Mouse (Mus musculus) liver, embryonic 12.5 days (tissue): ENCODE measurements around the gene Sugct. TPM values are rescaled to one million over a fixed set of nuclear protein-coding genes. Genes with fewer than 3 reads are reported as not detected.
A peak's percentile ranks its signal among the peaks of the same experiment; 100 is the strongest.

Experiments used
- ATAC-seq: fragments of 200-750 bp; cut with Nextera tagmentation; 2 replicates; pipeline ENCODE4 v1.8.0; 2017; ENCODE audit warnings: moderate number of reproducible peaks, mild to moderate bottlenecking, moderate library complexity
- H3K27ac ChIP-seq: fragments of 300-500 bp; sonication (generic); 2 replicates; pipeline ENCODE4 v1.5.1; 2016; ENCODE audit warnings: mild to moderate bottlenecking
- H3K27me3 ChIP-seq: fragments of 300-500 bp; sonication (generic); replicated peaks from 2 replicates; pipeline ENCODE4 v1.6.1; 2016; ENCODE audit warnings: mild to moderate bottlenecking, moderate library complexity
- H3K36me3 ChIP-seq: fragments of 300-500 bp; sonication (generic); 2 replicates; pipeline ENCODE4 v1.6.1; 2016; ENCODE audit warnings: mild to moderate bottlenecking, moderate library complexity
- H3K4me1 ChIP-seq: fragments of 300-500 bp; sonication (generic); 2 replicates; pipeline ENCODE4 v1.6.1; 2016
- H3K4me2 ChIP-seq: fragments of 300-500 bp; sonication (generic); 2 replicates; pipeline ENCODE4 v1.6.1; 2016; ENCODE audit warnings: mild to moderate bottlenecking, moderate library complexity
- H3K4me3 ChIP-seq: fragments of 300-500 bp; sonication (generic); 2 replicates; pipeline ENCODE4 v1.5.1; 2016; ENCODE audit warnings: mild to moderate bottlenecking, moderate library complexity
- H3K9ac ChIP-seq: fragments of 300-500 bp; sonication (generic); 2 replicates; pipeline ENCODE4 v1.6.1; 2016; ENCODE audit warnings: mild to moderate bottlenecking, moderate library complexity
- H3K9me3 ChIP-seq: fragments of 300-500 bp; sonication (generic); replicated peaks from 2 replicates; pipeline ENCODE4 v1.6.1; 2016; ENCODE audit warnings: mild to moderate bottlenecking, moderate library complexity
- WGBS: fragments of 180-500 bp; shearing (Covaris S2); methylation state at CpG from one replicate; pipeline ENCODE4 v1.1.7; 2016; ENCODE audit not compliant: insufficient replicate concordance; 5-methylcytosine and 5-hydroxymethylcytosine counted together
- polyA plus RNA-seq: library from polyadenylated mRNA; unstranded; fragments of >200 nt; fragmentation: Nextera tagmentation; extraction: Ambion mirVana; gene quantifications from 2 replicates; pipeline ENCODE4 v1.2.1, GENCODE M21; 2016

Gene Sugct
- polyA plus RNA-seq, 1 experiment from 2014 or later = 3.3 TPM

- Histone ChIP-seq H3K4me3 (peak overlapping the region; percentile 88), H3K36me3 (peaks cover 4% of the 10 kb centered on the region; the same call in 1 of the 2 replicates), H3K27me3 (no peaks in the 10 kb centered on the region), H3K4me1 (peaks cover 18% of the 10 kb centered on the region), H3K9me3 (no peaks in the 10 kb centered on the region), H3K4me2 (peak overlapping the region; percentile 88), H3K27ac (no peak overlapping the region), H3K9ac (peak overlapping the region; percentile 83)
- 58% methylated on average over 5 of the region's 5 CpGs for WGBS
- ATAC-seq = no peak
Measured at GRCm38 (mm10) chr13:17693816-17694215, 1.5 kb downstream of the Sugct start.

GRCm38 (mm10) chr13:17691436-17691835, 3.9 kb downstream of the Sugct start:
- Histone ChIP-seq H3K9ac (no peak overlapping the region), H3K9me3 (no peaks in the 10 kb centered on the region), H3K36me3 (no peaks in the 10 kb centered on the region), H3K4me3 (no peak overlapping the region), H3K27ac (no peak overlapping the region), H3K4me1 (peaks cover 9% of the 10 kb centered on the region), H3K4me2 (no peak overlapping the region), H3K27me3 (no peaks in the 10 kb centered on the region)
- no peak for ATAC-seq
- 42% methylated on average over 1 of the region's 1 CpGs for WGBS

- no peaks in the 10 kb centered on the region for H3K27me3 ChIP-seq
- no peak overlapping the region for H3K4me2 ChIP-seq
- H3K36me3 ChIP-seq = no peaks in the 10 kb centered on the region
- peaks cover 9% of the 10 kb centered on the region for H3K4me1 ChIP-seq
- no peak overlapping the region for H3K4me3 ChIP-seq
- no peaks in the 10 kb centered on the region for H3K9me3 ChIP-seq
- no peak for ATAC-seq
- no peak overlapping the region for H3K9ac ChIP-seq
- H3K27ac ChIP-seq = no peak overlapping the region
Measured at GRCm38 (mm10) chr13:17690686-17691085, 4.7 kb downstream of the Sugct start.

- H3K27me3 ChIP-seq = no peaks in the 10 kb centered on the region
- no peak overlapping the region for H3K27ac ChIP-seq
- no peak overlapping the region for H3K4me3 ChIP-seq
- H3K4me1 ChIP-seq = peaks cover 9% of the 10 kb centered on the region
- no peak overlapping the region for H3K4me2 ChIP-seq
- H3K9me3 ChIP-seq = no peaks in the 10 kb centered on the region
- no peaks in the 10 kb centered on the region for H3K36me3 ChIP-seq
- ATAC-seq = no peak
- H3K9ac ChIP-seq = no peak overlapping the region
Measured at GRCm38 (mm10) chr13:17689461-17689860, 5.9 kb downstream of the Sugct start.

GRCm38 (mm10) chr13:17671122-17671521, 24.2 kb downstream of the Sugct start:
- Histone ChIP-seq H3K9ac (no peak overlapping the region), H3K4me2 (no peak overlapping the region), H3K4me1 (no peaks in the 10 kb centered on the region), H3K36me3 (no peaks in the 10 kb centered on the region), H3K27me3 (no peaks in the 10 kb centered on the region), H3K4me3 (no peak overlapping the region), H3K27ac (no peak overlapping the region), H3K9me3 (no peaks in the 10 kb centered on the region)
- 41% methylated on average over 1 of the region's 1 CpGs for WGBS
- ATAC-seq = peak; percentile 80

GRCm38 (mm10) chr13:17667380-17667779, 28.0 kb downstream of the Sugct start:
- Histone ChIP-seq H3K36me3 (no peaks in the 10 kb centered on the region), H3K4me1 (no peaks in the 10 kb centered on the region), H3K27ac (no peak overlapping the region), H3K4me2 (no peak overlapping the region), H3K9ac (no peak overlapping the region), H3K9me3 (no peaks in the 10 kb centered on the region), H3K4me3 (no peak overlapping the region), H3K27me3 (no peaks in the 10 kb centered on the region)
- WGBS = 56% methylated on average over 1 of the region's 1 CpGs
- ATAC-seq = no peak

GRCm38 (mm10) chr13:17642294-17642693, 53.1 kb downstream of the Sugct start:
- H3K4me1 ChIP-seq = no peaks in the 10 kb centered on the region
- no peaks in the 10 kb centered on the region for H3K9me3 ChIP-seq
- no peak for ATAC-seq
- no peak overlapping the region for H3K9ac ChIP-seq
- H3K36me3 ChIP-seq = no peaks in the 10 kb centered on the region
- H3K27ac ChIP-seq = no peak overlapping the region
- H3K4me2 ChIP-seq = no peak overlapping the region
- no peak overlapping the region for H3K4me3 ChIP-seq
- no peaks in the 10 kb centered on the region for H3K27me3 ChIP-seq
- 24% methylated on average over 2 of the region's 2 CpGs for WGBS

GRCm38 (mm10) chr13:17638008-17638407, 57.3 kb downstream of the Sugct start:
- Histone ChIP-seq H3K4me1 (no peaks in the 10 kb centered on the region), H3K9me3 (no peaks in the 10 kb centered on the region), H3K4me3 (no peak overlapping the region), H3K9ac (no peak overlapping the region), H3K27me3 (no peaks in the 10 kb centered on the region), H3K4me2 (no peak overlapping the region), H3K36me3 (no peaks in the 10 kb centered on the region), H3K27ac (no peak overlapping the region)
- ATAC-seq = no peak

- 23% methylated on average over 5 of the region's 5 CpGs for WGBS
- Histone ChIP-seq H3K27ac (no peak overlapping the region), H3K4me3 (no peak overlapping the region), H3K4me2 (no peak overlapping the region), H3K9ac (no peak overlapping the region), H3K9me3 (no peaks in the 10 kb centered on the region), H3K4me1 (no peaks in the 10 kb centered on the region), H3K36me3 (no peaks in the 10 kb centered on the region), H3K27me3 (no peaks in the 10 kb centered on the region)
- no peak for ATAC-seq
Measured at GRCm38 (mm10) chr13:17627108-17627507, 68.2 kb downstream of the Sugct start.

- H3K4me3 ChIP-seq = no peak overlapping the region
- no peak for ATAC-seq
- no peak overlapping the region for H3K4me2 ChIP-seq
- H3K9ac ChIP-seq = no peak overlapping the region
- H3K9me3 ChIP-seq = no peaks in the 10 kb centered on the region
- no peaks in the 10 kb centered on the region for H3K27me3 ChIP-seq
- H3K4me1 ChIP-seq = no peaks in the 10 kb centered on the region
- no peak overlapping the region for H3K27ac ChIP-seq
- H3K36me3 ChIP-seq = no peaks in the 10 kb centered on the region
Measured at GRCm38 (mm10) chr13:17624976-17625375, 70.4 kb downstream of the Sugct start.

GRCm38 (mm10) chr13:17606217-17606616, 89.1 kb downstream of the Sugct start:
- Histone ChIP-seq H3K4me2 (no peak overlapping the region), H3K4me1 (no peaks in the 10 kb centered on the region), H3K9ac (no peak overlapping the region), H3K4me3 (no peak overlapping the region), H3K27ac (no peak overlapping the region), H3K27me3 (no peaks in the 10 kb centered on the region), H3K36me3 (no peaks in the 10 kb centered on the region), H3K9me3 (no peaks in the 10 kb centered on the region)
- ATAC-seq = no peak
- 57% methylated on average over 1 of the region's 1 CpGs for WGBS

- Histone ChIP-seq H3K9me3 (no peaks in the 10 kb centered on the region), H3K27me3 (no peaks in the 10 kb centered on the region), H3K9ac (no peak overlapping the region), H3K4me3 (no peak overlapping the region), H3K36me3 (no peaks in the 10 kb centered on the region), H3K4me1 (no peaks in the 10 kb centered on the region), H3K27ac (no peak overlapping the region), H3K4me2 (no peak overlapping the region)
- whole genome bisulfite sequencing = 14% methylated on average over 3 of the region's 3 CpGs
- no peak for ATAC-seq
Measured at GRCm38 (mm10) chr13:17604670-17605069, 90.7 kb downstream of the Sugct start.

GRCm38 (mm10) chr13:17603756-17604155, 91.6 kb downstream of the Sugct start:
- H3K9me3 ChIP-seq = no peaks in the 10 kb centered on the region
- H3K4me2 ChIP-seq = no peak overlapping the region
- H3K27ac ChIP-seq = no peak overlapping the region
- no peaks in the 10 kb centered on the region for H3K4me1 ChIP-seq
- no peak overlapping the region for H3K9ac ChIP-seq
- H3K27me3 ChIP-seq = no peaks in the 10 kb centered on the region
- H3K36me3 ChIP-seq = no peaks in the 10 kb centered on the region
- no peak for ATAC-seq
- no peak overlapping the region for H3K4me3 ChIP-seq
- 65% methylated on average over 5 of the region's 5 CpGs for WGBS
